Mouse (Mus musculus) liver, embryonic 11.5 days (tissue): Measurements from ENCODE around the gene 1500009C09Rik. TPM values are rescaled to one million over a fixed set of nuclear protein-coding genes. Genes with fewer than 3 reads are reported as not detected.

ENCODE experiments used
- ATAC-seq: fragments of 200-750 bp; cut with Nextera tagmentation; replicated peaks from 2 replicates; pipeline ENCODE4 v1.8.0; 2017; ENCODE audit warnings: moderate number of reproducible peaks, mild to moderate bottlenecking, moderate TSS enrichment, moderate library complexity; ENCODE audit not compliant: low FRiP score
- DNase-seq: peaks from one replicate; pipeline ENCODE4 v3.0.0-alpha.2; 2017; ENCODE audit warnings: low spot score
- H3K27ac ChIP-seq: fragments of 300-500 bp; sonication (generic); 2 replicates; pipeline ENCODE4 v1.5.1; 2014; ENCODE audit warnings: mild to moderate bottlenecking, low read depth, low read length, control low read depth
- H3K27me3 ChIP-seq: fragments of 300-500 bp; sonication (generic); replicated peaks from 2 replicates; pipeline ENCODE4 v1.6.1; 2014; ENCODE audit warnings: low read length, mixed read lengths; ENCODE audit not compliant: control insufficient read depth, insufficient read depth
- H3K36me3 ChIP-seq: fragments of 300-500 bp; sonication (generic); 2 replicates; pipeline ENCODE4 v1.6.1; 2014; ENCODE audit warnings: mild to moderate bottlenecking, low read length, moderate library complexity, mixed read lengths; ENCODE audit not compliant: control insufficient read depth, insufficient read depth
- H3K4me1 ChIP-seq: fragments of 300-500 bp; sonication (generic); replicated peaks from 2 replicates; pipeline ENCODE4 v1.6.1; 2014; ENCODE audit warnings: low read length, mixed read lengths; ENCODE audit not compliant: control insufficient read depth, insufficient read depth
- H3K4me2 ChIP-seq: fragments of 300-500 bp; sonication (generic); 2 replicates; pipeline ENCODE4 v1.6.1; 2014; ENCODE audit warnings: mild to moderate bottlenecking, control low read depth, moderate library complexity
- H3K4me3 ChIP-seq: fragments of 300-500 bp; sonication (generic); 2 replicates; pipeline ENCODE4 v1.5.1; 2014; ENCODE audit warnings: low read depth, low read length, control low read depth
- H3K9ac ChIP-seq: fragments of 300-500 bp; sonication (generic); 2 replicates; pipeline ENCODE4 v1.6.1; 2014; ENCODE audit warnings: low read depth, low read length, control low read depth
- H3K9me3 ChIP-seq: fragments of 300-500 bp; sonication (generic); 2 replicates; pipeline ENCODE4 v1.6.1; 2016; ENCODE audit warnings: low read length, inconsistent platforms, mixed read lengths; ENCODE audit not compliant: control insufficient read depth
- WGBS: fragments of 180-500 bp; shearing (Covaris S2); extraction: QIAGEN DNeasy Blood & Tissue Kit; methylation state at CpG from one replicate; pipeline ENCODE4 v1.1.7; 2014; 5-methylcytosine and 5-hydroxymethylcytosine counted together
- polyA plus RNA-seq: library from polyadenylated mRNA; unstranded; fragments of >200 nt; fragmentation: Nextera tagmentation; extraction: Ambion mirVana; gene quantifications from 2 replicates; pipeline ENCODE4 v1.2.1, GENCODE M21; 2014

1500009C09Rik gene
- polyA plus RNA-seq, 1 experiment from 2014 or later, result not detected

DNA sequence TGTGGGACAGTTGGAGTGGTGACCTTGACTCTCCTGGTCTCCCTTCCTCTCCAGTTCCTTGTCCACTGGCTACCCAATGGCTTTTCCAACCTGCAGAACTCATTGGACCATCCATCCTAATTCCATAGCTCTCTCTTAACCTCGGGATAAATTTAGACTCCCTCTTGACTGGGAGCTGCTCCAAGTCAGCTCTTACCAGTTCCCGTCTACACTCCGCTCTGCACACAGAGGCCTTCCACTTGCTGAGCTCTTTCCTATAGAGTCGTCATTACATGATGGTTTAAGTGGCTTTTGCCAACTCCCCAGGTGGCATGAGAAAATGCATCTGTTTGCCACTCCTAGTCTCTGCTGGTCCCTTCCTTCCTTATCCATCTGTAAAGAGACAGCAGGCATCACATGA lies 28.4 kb downstream of the 1500009C09Rik start:
- DNase-seq, result no peak
- 78% methylated on average over 4 of the region's 4 CpGs for WGBS
- ATAC-seq, result no peak

DNA sequence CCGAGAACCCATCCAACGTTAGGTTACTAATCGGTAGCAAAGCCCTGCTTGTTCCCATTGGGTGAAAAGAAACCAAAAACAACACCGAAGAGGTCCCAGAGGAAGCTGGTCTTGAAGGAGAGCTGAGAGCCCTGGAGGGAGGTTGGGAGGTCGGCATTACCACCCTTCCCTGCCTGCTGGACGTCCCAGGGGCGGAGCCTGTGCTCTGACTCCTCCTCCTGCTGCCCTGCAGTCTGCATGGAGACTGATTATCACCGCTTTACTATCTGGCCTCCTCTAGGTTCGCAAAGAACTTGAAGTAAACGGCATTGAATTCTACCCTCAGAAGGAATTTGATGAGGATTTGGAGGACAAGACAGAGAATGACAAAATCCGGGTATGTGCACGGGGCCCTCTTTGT lies 34.0 kb downstream of the 1500009C09Rik start:
- H3K36me3 ChIP-seq, result no peaks in the 10 kb centered on the region
- no peak overlapping the region for H3K27ac ChIP-seq
- H3K4me2 ChIP-seq, result peak overlapping the region; percentile 41
- 0 out of 2 replicates have a peak, but pooled peaks cover 4% of the 10 kb centered on the region for H3K4me1 ChIP-seq
- no peaks in the 10 kb centered on the region for H3K9me3 ChIP-seq
- ATAC-seq (peak; percentile 85), DNase-seq (no peak)
- H3K4me3 ChIP-seq, result no peak overlapping the region
- no peaks in the 10 kb centered on the region for H3K27me3 ChIP-seq
- H3K9ac ChIP-seq, result no peak overlapping the region
- WGBS, result 38% methylated on average over 12 of the region's 12 CpGs

More for the DNA sequence above, 28.4 kb downstream of the 1500009C09Rik start:
- Histone ChIP-seq H3K4me1 (0 out of 2 replicates have a peak, but pooled peaks cover under 1% of the 10 kb centered on the region), H3K36me3 (no peaks in the 10 kb centered on the region), H3K9me3 (no peaks in the 10 kb centered on the region), H3K4me2 (no peak overlapping the region), H3K27ac (no peak overlapping the region), H3K4me3 (no peak overlapping the region), H3K27me3 (peaks cover 14% of the 10 kb centered on the region), H3K9ac (no peak overlapping the region)

DNA sequence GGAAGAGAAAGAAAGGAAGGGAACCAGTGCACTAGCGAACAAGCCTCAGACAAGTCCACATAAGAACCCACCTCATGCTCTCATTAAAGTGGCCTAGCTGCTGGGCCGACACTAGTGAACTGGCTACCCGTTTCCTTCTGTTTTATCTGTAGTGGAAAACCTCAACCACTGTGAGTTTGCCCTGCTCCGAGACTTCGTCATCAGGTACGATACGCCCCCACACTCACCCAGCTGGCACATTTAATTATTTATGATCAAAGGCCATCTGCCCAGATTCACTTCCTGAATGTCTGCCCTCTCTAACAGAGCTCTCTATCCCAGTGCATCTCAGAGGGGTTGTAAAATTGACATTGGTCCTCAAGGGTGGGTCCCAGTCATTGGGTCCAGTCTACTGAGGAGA lies 38.1 kb downstream of the 1500009C09Rik start:
- Histone ChIP-seq H3K27ac (no peak overlapping the region), H3K9me3 (no peaks in the 10 kb centered on the region), H3K36me3 (no peaks in the 10 kb centered on the region), H3K4me1 (peaks cover 10% of the 10 kb centered on the region), H3K4me2 (no peak overlapping the region), H3K9ac (no peak overlapping the region), H3K27me3 (no peaks in the 10 kb centered on the region), H3K4me3 (no peak overlapping the region)
- no peak for ATAC-seq
- 82% methylated on average over 7 of the region's 7 CpGs for WGBS
- no peak for DNase-seq

DNA sequence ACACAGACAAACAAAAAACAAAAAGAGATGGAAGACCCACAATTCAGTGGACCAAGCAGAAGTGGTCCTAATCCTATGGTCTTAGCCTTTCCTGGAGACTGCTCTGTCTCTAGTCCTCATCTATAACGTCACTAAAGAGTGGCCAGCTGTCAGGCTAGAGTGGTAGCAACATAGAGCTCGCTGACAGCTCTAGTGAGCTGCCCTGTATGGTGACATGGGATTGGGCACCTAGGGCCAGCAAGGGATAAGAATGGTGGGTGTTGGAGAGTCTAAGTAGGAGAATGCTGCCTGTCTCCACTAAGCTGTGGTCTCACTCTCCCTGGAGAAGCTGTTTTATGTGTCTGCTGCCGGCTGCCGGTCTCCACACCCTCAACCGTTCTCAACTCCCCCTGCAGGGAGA lies 40.7 kb downstream of the 1500009C09Rik start:
- no peaks in the 10 kb centered on the region for H3K9me3 ChIP-seq
- ATAC-seq (no peak), DNase-seq (no peak)
- WGBS, result 33% methylated on average over 5 of the region's 5 CpGs
- peaks cover 6% of the 10 kb centered on the region for H3K4me1 ChIP-seq
- H3K36me3 ChIP-seq, result no peaks in the 10 kb centered on the region
- H3K4me2 ChIP-seq, result no peak overlapping the region
- H3K27ac ChIP-seq, result no peak overlapping the region
- H3K9ac ChIP-seq, result no peak overlapping the region
- no peak overlapping the region for H3K4me3 ChIP-seq
- no peaks in the 10 kb centered on the region for H3K27me3 ChIP-seq

DNA sequence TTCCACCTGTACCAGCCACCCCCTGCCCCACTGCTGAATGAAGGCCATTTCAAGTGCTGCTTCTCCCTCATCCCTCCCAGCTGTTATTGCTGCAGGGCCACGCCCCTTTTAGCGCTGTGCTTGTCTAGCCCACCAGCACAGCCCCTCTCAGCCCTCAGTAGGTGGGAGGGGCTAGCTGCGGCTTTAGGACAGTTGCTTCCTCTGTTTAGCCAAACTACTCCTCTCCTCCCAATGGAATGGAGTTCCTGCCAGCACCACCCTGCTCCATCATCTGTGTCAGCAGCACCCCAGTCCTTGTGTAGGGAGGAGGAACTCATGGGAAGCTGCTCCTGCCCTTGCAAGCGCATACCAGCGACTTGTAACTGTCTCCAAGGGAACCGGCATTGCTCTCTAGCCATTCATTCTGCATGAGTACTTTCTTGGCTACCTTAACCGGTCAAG lies 41.1 kb downstream of the 1500009C09Rik start:
- no peak overlapping the region for H3K4me3 ChIP-seq
- DNase-seq (no peak), ATAC-seq (no peak)
- H3K4me1 ChIP-seq, result peaks cover 6% of the 10 kb centered on the region
- WGBS, result 19% methylated on average over 7 of the region's 7 CpGs
- H3K36me3 ChIP-seq, result no peaks in the 10 kb centered on the region
- no peaks in the 10 kb centered on the region for H3K27me3 ChIP-seq
- no peak overlapping the region for H3K27ac ChIP-seq
- no peak overlapping the region for H3K9ac ChIP-seq
- no peaks in the 10 kb centered on the region for H3K9me3 ChIP-seq
- no peak overlapping the region; the same call in 1 of the 2 replicates for H3K4me2 ChIP-seq

DNA sequence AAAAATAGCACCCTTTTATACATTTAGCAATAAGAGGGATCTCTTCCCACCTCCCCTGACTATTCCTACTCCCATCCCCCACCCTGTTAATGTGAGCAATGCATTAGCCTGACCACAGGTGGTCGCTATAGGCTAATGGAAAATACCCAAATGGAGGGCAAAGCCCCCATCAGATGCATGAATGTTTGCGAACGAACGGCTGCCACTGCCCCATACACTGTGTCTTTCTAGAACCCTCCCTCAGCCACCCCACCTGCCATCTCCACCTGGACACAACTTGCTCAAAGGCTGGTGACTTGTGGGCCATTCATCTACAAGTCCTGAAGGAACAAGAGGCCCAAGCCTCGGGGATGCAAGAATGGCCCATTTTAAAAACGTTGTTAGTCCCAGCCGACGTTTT lies 41.9 kb downstream of the 1500009C09Rik start:
- ATAC-seq (0 out of 2 replicates have a peak, but pooled peaks have one; percentile 20), DNase-seq (no peak)
- H3K4me1 ChIP-seq, result peaks cover 6% of the 10 kb centered on the region
- H3K9ac ChIP-seq, result no peak overlapping the region
- 49% methylated on average over 8 of the region's 8 CpGs for WGBS
- no peak overlapping the region for H3K27ac ChIP-seq
- no peak overlapping the region for H3K4me3 ChIP-seq
- no peaks in the 10 kb centered on the region for H3K27me3 ChIP-seq
- no peaks in the 10 kb centered on the region for H3K9me3 ChIP-seq
- no peak overlapping the region for H3K4me2 ChIP-seq
- no peaks in the 10 kb centered on the region for H3K36me3 ChIP-seq

DNA sequence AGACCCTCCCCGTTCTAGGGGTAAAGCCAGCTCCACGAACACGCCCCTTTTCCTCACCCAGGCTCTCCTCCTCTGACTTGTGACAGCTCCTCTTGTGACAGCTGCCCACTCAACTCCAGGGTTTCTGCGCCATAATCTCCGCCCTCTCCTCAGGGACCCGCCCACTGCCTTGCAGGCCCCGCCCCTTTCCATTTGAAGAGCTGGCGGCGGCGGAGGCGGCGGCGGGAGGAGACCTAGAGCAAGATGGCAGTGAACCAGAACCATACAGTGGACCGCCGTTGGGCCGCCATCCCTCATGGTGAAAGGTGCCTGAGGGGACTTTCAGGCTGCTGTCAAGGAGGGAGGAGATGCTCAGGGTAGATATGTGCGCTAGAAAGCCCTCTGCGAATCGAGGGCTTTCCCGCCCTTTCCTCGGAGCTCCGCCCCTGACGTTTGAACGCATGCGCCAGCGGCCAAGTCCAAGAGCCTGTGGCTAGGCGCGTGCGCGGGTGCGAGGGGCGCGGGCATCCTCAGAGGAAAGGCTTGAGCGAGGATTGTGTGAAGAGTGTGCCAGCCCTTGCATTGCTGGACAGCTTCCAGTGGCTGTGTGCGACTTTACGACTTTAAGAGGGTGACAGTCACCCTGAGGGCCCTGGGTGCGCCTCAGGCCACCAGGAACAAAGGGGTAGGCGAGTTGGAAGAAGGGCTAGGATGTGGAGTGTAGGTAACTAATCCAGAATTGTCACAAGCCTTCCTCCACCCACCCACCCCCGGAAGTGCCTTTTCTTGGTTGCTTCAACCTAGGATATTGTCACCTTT lies 46.8 kb downstream of the 1500009C09Rik start, which contains the start of gene Wbp2nl:
Wbp2nl (plus strand) TSS at position 191 of the 798 bp plus-strand sequence.
- Histone ChIP-seq H3K4me2 (peak within 1 kb of the TSS; percentile 24; the same call in 1 of the 2 replicates), H3K36me3 (no peaks in the 10 kb centered on the region), H3K9ac (no peak within 1 kb of the TSS; the same call in 1 of the 2 replicates), H3K4me1 (peaks cover 2% of the 10 kb centered on the region; the same call in 1 of the 2 replicates), H3K27ac (no peak within 1 kb of the TSS), H3K27me3 (0 out of 2 replicates have a peak, but pooled peaks cover 2% of the 10 kb centered on the region), H3K4me3 (no peak within 1 kb of the TSS), H3K9me3 (no peaks in the 10 kb centered on the region)
- ATAC-seq, result peak; percentile 41; the same call in 1 of the 2 replicates
- DNase-seq, result no peak
- 48% methylated on average over 39 of the region's 39 CpGs for WGBS

DNA sequence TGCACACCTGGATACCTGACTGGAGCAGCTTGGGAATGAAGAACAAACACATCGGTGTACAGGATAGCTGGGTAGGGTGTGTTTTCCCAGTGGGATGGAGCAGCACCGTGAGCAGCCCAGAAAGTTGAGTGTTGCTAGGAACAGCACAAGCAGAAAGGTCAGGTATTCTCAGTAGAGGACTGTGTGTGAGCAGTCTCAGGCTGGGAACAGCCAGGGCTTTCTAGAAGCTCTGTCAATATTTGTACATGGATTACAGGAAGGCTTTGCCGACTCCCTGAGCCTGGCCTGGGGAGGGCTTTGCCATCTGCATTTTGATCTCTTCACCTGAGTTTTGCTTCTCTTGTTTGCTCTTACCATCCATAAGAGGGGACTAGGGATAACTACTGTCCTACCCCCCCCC lies 54.9 kb downstream of the 1500009C09Rik start:
- no peak overlapping the region for H3K4me2 ChIP-seq
- H3K9me3 ChIP-seq, result no peaks in the 10 kb centered on the region
- H3K27ac ChIP-seq, result no peak overlapping the region
- H3K4me1 ChIP-seq, result 0 out of 2 replicates have a peak, but pooled peaks cover 3% of the 10 kb centered on the region
- no peak overlapping the region for H3K4me3 ChIP-seq
- H3K27me3 ChIP-seq, result no peaks in the 10 kb centered on the region
- ATAC-seq, result no peak
- no peaks in the 10 kb centered on the region for H3K36me3 ChIP-seq
- no peak for DNase-seq
- H3K9ac ChIP-seq, result no peak overlapping the region
- WGBS, result 79% methylated on average over 3 of the region's 3 CpGs
